Mouse (Mus musculus): ENCODE data around the gene Ntn1. TPM values are rescaled to one million over a fixed set of nuclear protein-coding genes. Genes with fewer than 3 reads are reported as not detected.
A peak's percentile ranks its signal among the peaks of the same experiment; 100 is the strongest.

Gene Ntn1
- polyA plus RNA-seq, 1 experiment from 2014 or later = 11.5 TPM

DNA sequence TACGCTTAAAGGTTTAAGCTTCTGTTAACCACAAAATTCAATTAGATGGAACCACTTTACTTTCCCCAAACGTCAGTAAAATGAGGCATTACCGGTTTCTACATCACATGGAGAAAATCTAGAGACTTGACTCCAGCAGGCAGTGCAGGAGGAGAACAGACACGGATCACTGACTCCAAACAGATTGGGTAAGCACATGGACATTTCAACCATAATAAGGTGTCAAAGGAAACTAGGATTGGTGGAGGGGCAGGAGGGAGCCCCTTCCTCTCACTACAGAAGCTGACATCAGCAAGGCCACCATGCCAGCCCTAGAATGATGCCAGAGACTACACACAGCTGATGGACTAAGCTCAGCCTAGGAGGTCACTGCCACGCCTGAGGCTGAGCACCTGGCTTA is 5.1 kb downstream of the Ntn1 start:
- Histone ChIP-seq H3K4me2 (ENCODE audit: low read length) (no peak overlapping the region), H3K36me3 (ENCODE audit: control insufficient read depth, insufficient read depth, low read length) (no peaks in the 10 kb centered on the region), H3K27ac (replicated peaks in 1 of 2; ENCODE audit: control insufficient read depth in 1 of 2, insufficient read depth in 1 of 2, low read depth in 2 of 2, low read length in 2 of 2) (no peak overlapping the region), H3K9me3 (ENCODE audit: control insufficient read depth, low read length) (no peaks in the 10 kb centered on the region), H3K4me1 (ENCODE audit: control insufficient read depth in 2 of 2, insufficient read depth in 2 of 2, low read length in 2 of 2) (peaks cover 15 to 33% of the 10 kb centered on the region in 2 experiments), H3K4me3 (ENCODE audit: control insufficient read depth in 1 of 2, insufficient read depth in 1 of 2, low read depth in 1 of 2, low read length in 2 of 2) (no peak overlapping the region), H3K9ac (ENCODE audit: low read length) (no peak overlapping the region), H3K27me3 (ENCODE audit: control insufficient read depth, insufficient read depth, low read length) (peaks cover 80% of the 10 kb centered on the region)
- no peak for ATAC-seq (ENCODE audit: insufficient number of reproducible peaks, insufficient read depth, low FRiP score, low read depth)
- 72% methylated on average over 5 of the region's 5 CpGs for WGBS

DNA sequence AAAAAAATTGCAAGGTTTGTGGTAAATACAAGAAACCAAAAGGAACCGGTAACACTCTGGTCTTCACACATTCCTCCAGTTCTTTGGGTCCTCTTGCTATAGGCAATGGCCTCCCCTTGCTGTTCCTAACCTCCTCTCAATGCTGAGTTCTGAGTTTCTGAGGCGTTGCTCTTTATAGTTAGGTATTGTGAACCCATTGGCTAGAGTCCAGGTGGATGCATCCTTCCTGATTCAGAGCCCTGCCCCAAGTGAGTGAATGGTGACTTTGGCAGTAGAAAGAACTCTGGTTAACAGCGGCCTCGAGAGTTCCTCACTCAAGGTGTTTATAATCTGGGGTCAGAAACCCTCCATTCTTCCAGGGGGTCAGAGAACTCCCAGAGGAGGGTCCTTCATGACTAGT is 5.9 kb downstream of the Ntn1 start:
- no peak for ATAC-seq (ENCODE audit: insufficient number of reproducible peaks, insufficient read depth, low FRiP score, low read depth)
- Histone ChIP-seq H3K27ac (replicated peaks in 1 of 2; ENCODE audit: control insufficient read depth in 1 of 2, insufficient read depth in 1 of 2, low read depth in 2 of 2, low read length in 2 of 2) (no peak overlapping the region), H3K4me3 (ENCODE audit: control insufficient read depth in 1 of 2, insufficient read depth in 1 of 2, low read depth in 1 of 2, low read length in 2 of 2) (no peak overlapping the region), H3K27me3 (ENCODE audit: control insufficient read depth, insufficient read depth, low read length) (peaks cover 76% of the 10 kb centered on the region), H3K9ac (ENCODE audit: low read length) (no peak overlapping the region), H3K9me3 (ENCODE audit: control insufficient read depth, low read length) (no peaks in the 10 kb centered on the region), H3K4me1 (ENCODE audit: control insufficient read depth in 2 of 2, insufficient read depth in 2 of 2, low read length in 2 of 2) (peaks cover 17 to 39% of the 10 kb centered on the region in 2 experiments), H3K4me2 (ENCODE audit: low read length) (no peak overlapping the region), H3K36me3 (ENCODE audit: control insufficient read depth, insufficient read depth, low read length) (no peaks in the 10 kb centered on the region)
- WGBS = 54% methylated on average over 4 of the region's 4 CpGs

DNA sequence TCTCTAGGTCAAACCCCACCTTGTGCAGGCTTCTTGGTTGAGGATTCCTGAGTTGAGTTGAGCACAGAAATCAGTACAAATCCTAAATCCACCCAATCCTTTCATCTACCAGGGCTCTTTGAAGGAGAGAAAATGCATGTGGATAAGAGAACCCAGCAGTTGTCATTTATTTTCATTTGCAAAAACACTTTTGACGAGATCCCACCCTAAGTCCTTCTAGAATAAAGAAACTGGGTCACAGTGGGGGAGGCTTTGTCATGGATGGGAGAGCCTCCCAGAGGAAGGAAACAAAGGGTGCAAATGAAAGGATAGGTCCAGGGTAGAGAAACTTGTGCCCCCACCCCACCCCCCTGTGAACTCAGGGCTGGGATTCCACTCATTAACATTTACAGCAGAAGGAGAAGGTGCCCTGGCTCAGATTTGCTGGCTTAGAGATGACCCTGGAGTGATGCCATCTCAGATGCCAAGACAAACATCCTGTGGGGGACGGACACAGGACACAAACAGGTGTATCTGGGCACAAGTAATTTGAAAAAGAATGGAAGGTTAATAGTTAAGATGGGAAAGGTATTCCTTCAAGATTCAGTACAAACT is 6.6 kb downstream of the Ntn1 start:
- H3K4me2 ChIP-seq (ENCODE audit: low read length) = no peak overlapping the region
- peaks cover 21 to 36% of the 10 kb centered on the region in 2 experiments for H3K4me1 ChIP-seq (ENCODE audit: control insufficient read depth in 2 of 2, insufficient read depth in 2 of 2, low read length in 2 of 2)
- H3K27me3 ChIP-seq (ENCODE audit: control insufficient read depth, insufficient read depth, low read length) = peaks cover 77% of the 10 kb centered on the region
- WGBS = 65% methylated on average over 2 of the region's 2 CpGs
- no peaks in the 10 kb centered on the region for H3K9me3 ChIP-seq (ENCODE audit: control insufficient read depth, low read length)
- no peak overlapping the region for H3K9ac ChIP-seq (ENCODE audit: low read length)
- no peak overlapping the region for H3K27ac ChIP-seq (replicated peaks in 1 of 2; ENCODE audit: control insufficient read depth in 1 of 2, insufficient read depth in 1 of 2, low read depth in 2 of 2, low read length in 2 of 2)
- no peaks in the 10 kb centered on the region for H3K36me3 ChIP-seq (ENCODE audit: control insufficient read depth, insufficient read depth, low read length)
- H3K4me3 ChIP-seq (ENCODE audit: control insufficient read depth in 1 of 2, insufficient read depth in 1 of 2, low read depth in 1 of 2, low read length in 2 of 2) = no peak overlapping the region
- ATAC-seq (ENCODE audit: insufficient number of reproducible peaks, insufficient read depth, low FRiP score, low read depth) = no peak

DNA sequence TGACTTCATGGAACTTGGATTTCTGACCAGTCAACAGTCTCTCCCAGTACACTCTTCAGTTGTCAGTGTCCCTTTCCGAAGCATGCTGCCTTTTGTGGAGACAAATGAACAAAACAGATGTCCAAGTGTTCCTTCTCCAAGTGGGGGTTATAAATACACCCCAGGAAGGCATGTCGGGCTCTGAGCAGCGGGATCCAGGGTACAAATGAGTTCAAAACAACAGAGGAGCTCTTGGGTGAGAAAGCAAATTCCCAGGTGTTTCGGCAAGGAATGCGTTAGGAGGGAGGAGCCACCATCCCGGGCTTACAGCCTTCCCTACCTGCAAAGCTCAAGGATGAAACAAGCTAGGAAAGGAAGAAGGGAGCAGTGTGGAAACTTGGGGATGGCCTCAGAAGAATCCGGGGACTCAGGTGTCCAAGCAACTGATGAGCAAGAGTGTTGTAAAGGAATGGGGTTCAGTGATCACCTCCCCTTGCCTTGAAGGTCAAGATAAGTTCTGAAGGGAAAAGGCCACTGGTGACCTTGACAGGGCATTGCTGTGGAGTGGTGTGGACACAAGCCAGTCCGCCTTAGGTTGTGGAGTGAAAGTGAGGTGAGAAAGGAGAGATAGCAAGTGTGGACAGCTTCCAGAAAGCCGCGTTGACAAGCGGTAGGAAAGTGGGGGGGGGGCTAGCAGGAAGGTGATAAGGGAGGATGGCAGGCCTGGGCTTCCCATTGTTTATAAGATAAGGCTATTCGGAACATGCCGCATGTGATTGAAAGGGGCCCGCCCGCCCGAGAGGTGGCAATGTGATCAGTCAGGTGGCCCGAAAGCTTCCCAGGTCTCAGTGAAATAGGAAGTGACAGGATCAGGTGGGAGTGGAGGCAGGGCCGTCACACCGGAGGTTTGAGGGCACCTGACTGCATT is 10.0 kb downstream of the Ntn1 start:
- H3K4me3 ChIP-seq (ENCODE audit: control insufficient read depth in 1 of 2, insufficient read depth in 1 of 2, low read depth in 1 of 2, low read length in 2 of 2) = peak overlapping the region in 1 of 2 experiments; percentile 0; a peak in 1 of 4 replicates
- ATAC-seq (ENCODE audit: insufficient number of reproducible peaks, insufficient read depth, low FRiP score, low read depth) = peak; percentile 76
- H3K36me3 ChIP-seq (ENCODE audit: control insufficient read depth, insufficient read depth, low read length) = no peaks in the 10 kb centered on the region
- under 1% methylated on average over 19 of the region's 19 CpGs for WGBS
- peak overlapping the region; percentile 32; the same call in 1 of the 2 replicates for H3K9ac ChIP-seq (ENCODE audit: low read length)
- H3K4me2 ChIP-seq (ENCODE audit: low read length) = peak overlapping the region; percentile 57
- H3K27me3 ChIP-seq (ENCODE audit: control insufficient read depth, insufficient read depth, low read length) = peaks cover 63% of the 10 kb centered on the region
- no peaks in the 10 kb centered on the region for H3K9me3 ChIP-seq (ENCODE audit: control insufficient read depth, low read length)
- H3K27ac ChIP-seq (replicated peaks in 1 of 2; ENCODE audit: control insufficient read depth in 1 of 2, insufficient read depth in 1 of 2, low read depth in 2 of 2, low read length in 2 of 2) = peak overlapping the region; percentile 85 to 86
- peaks cover 23 to 26% of the 10 kb centered on the region in 2 experiments for H3K4me1 ChIP-seq (ENCODE audit: control insufficient read depth in 2 of 2, insufficient read depth in 2 of 2, low read length in 2 of 2)

DNA sequence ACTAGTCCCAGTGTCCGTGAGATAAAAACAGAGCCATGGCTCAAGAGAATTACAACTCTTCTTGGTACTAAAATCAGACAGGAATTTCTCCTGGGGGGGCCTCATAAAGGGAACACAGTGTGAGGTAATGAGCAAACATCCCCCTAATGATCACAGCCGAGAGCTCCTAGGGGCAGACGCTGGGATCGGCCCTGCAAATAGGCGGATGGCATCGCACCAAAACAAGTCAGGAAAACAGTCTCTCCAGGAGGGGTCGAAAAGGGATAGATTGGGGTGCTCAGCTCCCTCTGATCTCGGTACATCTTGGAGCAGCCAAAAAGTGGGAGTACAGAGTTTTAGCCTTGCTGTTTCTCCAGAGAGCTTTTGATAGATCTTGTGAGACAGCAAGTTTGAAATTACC is 11.0 kb downstream of the Ntn1 start:
- Histone ChIP-seq H3K4me3 (ENCODE audit: control insufficient read depth in 1 of 2, insufficient read depth in 1 of 2, low read depth in 1 of 2, low read length in 2 of 2) (no peak overlapping the region), H3K9ac (ENCODE audit: low read length) (peak overlapping the region; percentile 38; the same call in 1 of the 2 replicates), H3K36me3 (ENCODE audit: control insufficient read depth, insufficient read depth, low read length) (no peaks in the 10 kb centered on the region), H3K27me3 (ENCODE audit: control insufficient read depth, insufficient read depth, low read length) (peaks cover 62% of the 10 kb centered on the region), H3K27ac (replicated peaks in 1 of 2; ENCODE audit: control insufficient read depth in 1 of 2, insufficient read depth in 1 of 2, low read depth in 2 of 2, low read length in 2 of 2) (peak overlapping the region; percentile 34 to 75; a peak in 3 of 4 replicates), H3K4me1 (ENCODE audit: control insufficient read depth in 2 of 2, insufficient read depth in 2 of 2, low read length in 2 of 2) (peaks cover 25 to 36% of the 10 kb centered on the region in 2 experiments), H3K4me2 (ENCODE audit: low read length) (peak overlapping the region; percentile 43), H3K9me3 (ENCODE audit: control insufficient read depth, low read length) (no peaks in the 10 kb centered on the region)
- WGBS = 6% methylated on average over 8 of the region's 8 CpGs
- no peak for ATAC-seq (ENCODE audit: insufficient number of reproducible peaks, insufficient read depth, low FRiP score, low read depth)

DNA sequence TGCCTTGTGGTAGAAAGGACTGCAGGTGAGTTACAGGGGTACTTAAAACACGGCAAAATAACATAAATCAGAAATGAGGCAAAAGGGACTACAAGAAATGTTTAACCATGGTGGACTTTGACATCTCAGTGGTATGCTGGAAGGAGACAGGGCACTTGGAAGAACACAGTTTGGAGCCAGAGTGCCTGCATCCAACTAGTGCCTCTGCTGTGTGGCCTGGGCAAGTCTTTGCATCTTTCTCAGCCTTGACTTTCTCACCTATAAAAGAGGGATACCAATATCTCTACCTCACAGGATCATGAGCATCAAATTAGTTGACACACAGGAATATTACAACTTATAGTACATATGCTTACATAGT is 12.0 kb downstream of the Ntn1 start:
- peaks cover 57% of the 10 kb centered on the region for H3K27me3 ChIP-seq (ENCODE audit: control insufficient read depth, insufficient read depth, low read length)
- 0 out of 2 replicates have a peak overlapping the region, but pooled peaks have one; percentile 40 for H3K9ac ChIP-seq (ENCODE audit: low read length)
- H3K36me3 ChIP-seq (ENCODE audit: control insufficient read depth, insufficient read depth, low read length) = no peaks in the 10 kb centered on the region
- 52% methylated on average over 1 of the region's 1 CpGs for WGBS
- no peak for ATAC-seq (ENCODE audit: insufficient number of reproducible peaks, insufficient read depth, low FRiP score, low read depth)
- peak overlapping the region; percentile 92 for H3K4me2 ChIP-seq (ENCODE audit: low read length)
- H3K27ac ChIP-seq (replicated peaks in 1 of 2; ENCODE audit: control insufficient read depth in 1 of 2, insufficient read depth in 1 of 2, low read depth in 2 of 2, low read length in 2 of 2) = peak overlapping the region; percentile 19 to 89; a peak in 2 of 4 replicates
- no peak overlapping the region for H3K4me3 ChIP-seq (ENCODE audit: control insufficient read depth in 1 of 2, insufficient read depth in 1 of 2, low read depth in 1 of 2, low read length in 2 of 2)
- no peaks in the 10 kb centered on the region for H3K9me3 ChIP-seq (ENCODE audit: control insufficient read depth, low read length)
- peaks cover 25 to 39% of the 10 kb centered on the region in 2 experiments for H3K4me1 ChIP-seq (ENCODE audit: control insufficient read depth in 2 of 2, insufficient read depth in 2 of 2, low read length in 2 of 2)

DNA sequence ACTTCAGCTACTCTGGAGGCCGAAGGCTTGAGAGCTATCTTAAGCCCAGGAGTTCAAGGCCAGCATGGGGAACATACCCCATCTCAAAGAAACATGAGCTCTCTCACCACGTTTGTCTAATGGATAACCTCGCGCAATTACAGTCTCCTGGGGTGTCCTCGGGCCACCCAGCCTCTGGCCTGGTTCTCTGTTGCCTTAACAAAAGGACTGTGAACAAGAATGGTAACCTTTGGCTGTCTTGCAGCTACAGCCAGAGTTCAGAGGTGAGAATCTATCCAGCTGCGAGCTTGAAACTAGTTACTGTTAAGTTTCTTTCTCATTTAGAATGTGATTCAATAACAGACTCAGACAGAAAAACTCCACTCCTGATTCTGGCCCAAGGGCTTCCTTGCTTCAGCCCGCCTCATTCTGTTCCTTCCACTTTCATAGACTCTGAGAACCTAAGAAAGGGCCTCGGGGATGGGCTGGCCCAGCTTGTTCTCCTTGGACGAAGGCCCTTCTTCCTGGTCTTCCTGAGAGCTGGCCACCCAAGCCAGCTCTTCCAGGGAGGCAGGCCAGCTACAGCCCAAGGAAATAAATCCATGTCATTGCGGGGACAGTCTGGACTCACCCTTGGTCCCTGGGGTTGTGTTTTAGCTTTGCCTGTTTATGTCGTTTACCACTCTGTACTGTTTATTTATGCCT is 12.5 kb downstream of the Ntn1 start:
- no peak for ATAC-seq (ENCODE audit: insufficient number of reproducible peaks, insufficient read depth, low FRiP score, low read depth)
- Histone ChIP-seq H3K9ac (ENCODE audit: low read length) (peak overlapping the region; percentile 40; the same call in 1 of the 2 replicates), H3K4me3 (ENCODE audit: control insufficient read depth in 1 of 2, insufficient read depth in 1 of 2, low read depth in 1 of 2, low read length in 2 of 2) (no peak overlapping the region), H3K4me1 (ENCODE audit: control insufficient read depth in 2 of 2, insufficient read depth in 2 of 2, low read length in 2 of 2) (peaks cover 25 to 39% of the 10 kb centered on the region in 2 experiments), H3K27me3 (ENCODE audit: control insufficient read depth, insufficient read depth, low read length) (peaks cover 61% of the 10 kb centered on the region), H3K4me2 (ENCODE audit: low read length) (peak overlapping the region; percentile 92), H3K27ac (replicated peaks in 1 of 2; ENCODE audit: control insufficient read depth in 1 of 2, insufficient read depth in 1 of 2, low read depth in 2 of 2, low read length in 2 of 2) (peak overlapping the region; percentile 33 to 89; a peak in 3 of 4 replicates), H3K36me3 (ENCODE audit: control insufficient read depth, insufficient read depth, low read length) (no peaks in the 10 kb centered on the region), H3K9me3 (ENCODE audit: control insufficient read depth, low read length) (no peaks in the 10 kb centered on the region)
- 55% methylated on average over 11 of the region's 11 CpGs for WGBS
